In genomic region chr11:119404627-119405026, GRCm38 (mm10) we compare ENCODE assay signal across 8 mouse cellular contexts. TPM values are rescaled to one million over a fixed set of nuclear protein-coding genes. Genes with fewer than 3 reads are reported as not detected.
DNase-seq lines count a peak whose midpoint lies in the region; ATAC-seq and TF ChIP-seq lines count a peak whose summit lies in the region.

No protein-coding gene starts in this region.

- no peaks in the 10 kb centered on the region for H3K27me3 ChIP-seq in kidney, adult 2 months (replicated peaks; ENCODE audit: control insufficient read depth, insufficient read depth, low read length)
- no peaks in the 10 kb centered on the region for H3K27me3 ChIP-seq in G1E (ENCODE audit: insufficient read depth, low read length)
- H3K27me3 ChIP-seq in liver, embryonic 16.5 days (ENCODE audit: control insufficient read depth, insufficient read depth, low read depth, low read length) = no peaks in the 10 kb centered on the region
- H3K27me3 ChIP-seq in stomach, postnatal 0 days (ENCODE audit: control insufficient read depth, insufficient read depth, low read length) = no peaks in the 10 kb centered on the region

- 0 out of 2 replicates have a peak, but pooled peaks cover 3% of the 10 kb centered on the region for H3K4me1 ChIP-seq in kidney, adult 2 months (ENCODE audit: control insufficient read depth, insufficient read depth, low read length)
- H3K4me1 ChIP-seq in G1E (ENCODE audit: insufficient read depth, low read depth, low read length) = no peaks in the 10 kb centered on the region; the same call in 1 of the 2 replicates
- no peaks in the 10 kb centered on the region for H3K4me1 ChIP-seq in liver, embryonic 16.5 days (ENCODE audit: control insufficient read depth, low read depth, low read length)
- H3K4me1 ChIP-seq in stomach, postnatal 0 days (replicated peaks; ENCODE audit: control insufficient read depth, insufficient read depth) = no peaks in the 10 kb centered on the region

- no peak overlapping the region for H3K27ac ChIP-seq in kidney, adult 2 months (ENCODE audit: insufficient read depth, low read depth, low read length)
- no peak overlapping the region for H3K27ac ChIP-seq in liver, embryonic 16.5 days (ENCODE audit: low read length)
- H3K27ac ChIP-seq in stomach, postnatal 0 days (replicated peaks) = no peak overlapping the region

- no peak for TF ChIP-seq POLR2A in kidney, adult 2 months (IDR thresholded peaks at IDR 0.05; ENCODE audit: low read depth, low read length)

- peak; percentile 49 for DNase-seq in kidney, adult 2 months
- no peak for DNase-seq in kidney, adult 11 months
- DNase-seq in G1E (ENCODE audit: low spot score) = no peak
- peak; percentile 32 for DNase-seq in c-Kit-negative CD71-positive TER-119-positive erythroid progenitor cells, embryonic 14.5 days (ENCODE audit: low read depth, low spot score)
- peak; percentile 67 for DNase-seq in stomach, postnatal 0 days (ENCODE audit: low spot score)
- no peak for DNase-seq in ovary, postnatal 14 days (ENCODE audit: low spot score)
- DNase-seq in right cerebral cortex, adult 18-20 months = no peak

- TF ChIP-seq EP300 in stomach, postnatal 0 days (optimal IDR thresholded peaks at IDR 0.05) = no peak

- no peak overlapping the region for H3K4me2 ChIP-seq in liver, embryonic 16.5 days (ENCODE audit: low read depth, low read length)
- no peak overlapping the region for H3K4me2 ChIP-seq in stomach, postnatal 0 days (replicated peaks; ENCODE audit: low read depth)

- H3K4me3 ChIP-seq in kidney, adult 2 months (ENCODE audit: insufficient read depth, low read depth, low read length) = no peak overlapping the region
- no peak overlapping the region for H3K4me3 ChIP-seq in G1E (ENCODE audit: low read depth, low read length)
- H3K4me3 ChIP-seq in liver, embryonic 16.5 days (ENCODE audit: low read depth, low read length) = no peak overlapping the region
- no peak overlapping the region for H3K4me3 ChIP-seq in stomach, postnatal 0 days (ENCODE audit: low read depth, low read length)

- ATAC-seq in G1E (ENCODE audit: extremely low read depth, insufficient number of reproducible peaks, low FRiP score, poor library complexity, severe bottlenecking) = 0 out of 2 replicates have a peak, but pooled peaks have one; percentile 34
- 0 out of 2 replicates have a peak, but pooled peaks have one; percentile 16 for ATAC-seq in liver, embryonic 16.5 days (ENCODE audit: low read depth)
- ATAC-seq in stomach, postnatal 0 days (ENCODE audit: low FRiP score, low TSS enrichment) = no peak

- H3K9me3 ChIP-seq in G1E (replicated peaks) = no peaks in the 10 kb centered on the region
- H3K9me3 ChIP-seq in liver, embryonic 16.5 days (replicated peaks; ENCODE audit: control insufficient read depth, low read length) = peaks cover 2% of the 10 kb centered on the region
- no peaks in the 10 kb centered on the region for H3K9me3 ChIP-seq in stomach, postnatal 0 days (ENCODE audit: control insufficient read depth, low read length)

- no peak overlapping the region for H3K9ac ChIP-seq in liver, embryonic 16.5 days (ENCODE audit: low read depth, low read length)
- H3K9ac ChIP-seq in stomach, postnatal 0 days (ENCODE audit: low read length) = no peak overlapping the region

- TF ChIP-seq CTCF in kidney, adult 2 months (conservative IDR thresholded peaks at IDR 0.05; ENCODE audit: insufficient read depth, insufficient read length, low read depth, low read length) = peak; percentile 86
- TF ChIP-seq CTCF in G1E (IDR thresholded peaks at IDR 0.05; ENCODE audit: low read depth, low read length) = peak; percentile 72
- peak; percentile 88 for TF ChIP-seq CTCF in stomach, postnatal 0 days (IDR thresholded peaks at IDR 0.05; ENCODE audit: low read depth)

- 75% methylated on average over 5 of the region's 5 CpGs for WGBS in kidney, adult 2 months
- WGBS in liver, embryonic 16.5 days (ENCODE audit: insufficient replicate concordance) = 61% methylated on average over 5 of the region's 5 CpGs
- WGBS in stomach, postnatal 0 days = 69% methylated on average over 5 of the region's 5 CpGs

- H3K36me3 ChIP-seq in kidney, adult 2 months (ENCODE audit: control insufficient read depth, insufficient read depth, low read length) = no peaks in the 10 kb centered on the region
- peaks cover 77% of the 10 kb centered on the region for H3K36me3 ChIP-seq in G1E (replicated peaks)
- no peaks in the 10 kb centered on the region; the same call in 1 of the 2 replicates for H3K36me3 ChIP-seq in liver, embryonic 16.5 days (ENCODE audit: control insufficient read depth, insufficient read depth)
- peaks cover 2% of the 10 kb centered on the region; the same call in 1 of the 2 replicates for H3K36me3 ChIP-seq in stomach, postnatal 0 days (ENCODE audit: control insufficient read depth, insufficient read depth, low read length)

RNA-seq across cellular contexts. Expression of gene Rnf213, which starts 11.7 kb away (rescaled TPM):
- polyA plus RNA-seq in kidney, adult 2 months (2012; rRNA removed) = 15.0 and 18.5 TPM in 2 replicates
- total RNA-seq in G1E (2014; fragmentation: Nextera tagmentation) = 54.7 and 66.4 TPM in 2 replicates
- 39.7 and 46.3 TPM in 2 replicates for total RNA-seq in G1E (2017)
- 2.3 and 3.5 TPM in 2 replicates for polyA plus RNA-seq in G1E (2012)
- polyA plus RNA-seq in liver, embryonic 16.5 days (2015; fragmentation: Nextera tagmentation; extraction: Ambion mirVana) = 2.5 and 3.3 TPM in 2 replicates
- 4.4 and 5.5 TPM in 2 replicates for polyA plus RNA-seq in stomach, postnatal 0 days (2015; fragmentation: Nextera tagmentation; extraction: Ambion mirVana)

RNA-seq across cellular contexts. Expression of gene Slc26a11, which starts 49.3 kb away (rescaled TPM):
- 13.0 and 27.9 TPM in 2 replicates for polyA plus RNA-seq in kidney, adult 2 months (2012; rRNA removed)
- total RNA-seq in G1E (2014; fragmentation: Nextera tagmentation) (4.9 and 8.0 TPM in 2 replicates), G1E (2017) (4.4 and 6.9 TPM in 2 replicates)
- 4.9 and 5.2 TPM in 2 replicates for polyA plus RNA-seq in G1E (2012)
- polyA plus RNA-seq in liver, embryonic 16.5 days (2015; fragmentation: Nextera tagmentation; extraction: Ambion mirVana) = 2.1 and 2.3 TPM in 2 replicates
- polyA plus RNA-seq in stomach, postnatal 0 days (2015; fragmentation: Nextera tagmentation; extraction: Ambion mirVana) = 3.6 and 4.7 TPM in 2 replicates

RNA-seq across cellular contexts. Expression of gene Sgsh, which starts 49.3 kb away (rescaled TPM):
- 24.8 and 28.8 TPM in 2 replicates for polyA plus RNA-seq in kidney, adult 2 months (2012; rRNA removed)
- total RNA-seq in G1E (2014; fragmentation: Nextera tagmentation) (14.5 and 22.4 TPM in 2 replicates), G1E (2017) (13.2 and 17.8 TPM in 2 replicates)
- polyA plus RNA-seq in G1E (2012) = 26.5 and 26.6 TPM in 2 replicates
- polyA plus RNA-seq in liver, embryonic 16.5 days (2015; fragmentation: Nextera tagmentation; extraction: Ambion mirVana) = 1.8 and 2.0 TPM in 2 replicates
- 6.7 and 7.7 TPM in 2 replicates for polyA plus RNA-seq in stomach, postnatal 0 days (2015; fragmentation: Nextera tagmentation; extraction: Ambion mirVana)

Comparison
In these comparisons a context has a peak if more than half of its experiments do, and no peak if none do; other contexts are left out.
1. DNase-seq: peak in kidney, adult 2 months (single experiment), c-Kit-negative CD71-positive TER-119-positive erythroid progenitor cells, embryonic 14.5 days (single experiment) and stomach, postnatal 0 days (single experiment); none in kidney, adult 11 months (single experiment), G1E (single experiment), ovary, postnatal 14 days (single experiment) and right cerebral cortex, adult 18-20 months (single experiment).
2. Peak in every context shown above with its lines, with median percentiles within 50 percentile points of each other: CTCF ChIP-seq.